Mouse (Mus musculus): Measurements from ENCODE around the gene Chd8. TPM values are rescaled to one million over a fixed set of nuclear protein-coding genes. Genes with fewer than 3 reads are reported as not detected.

Gene Chd8
- polyA plus RNA-seq, 1 experiment from 2014 or later: 12.6 TPM

DNA sequence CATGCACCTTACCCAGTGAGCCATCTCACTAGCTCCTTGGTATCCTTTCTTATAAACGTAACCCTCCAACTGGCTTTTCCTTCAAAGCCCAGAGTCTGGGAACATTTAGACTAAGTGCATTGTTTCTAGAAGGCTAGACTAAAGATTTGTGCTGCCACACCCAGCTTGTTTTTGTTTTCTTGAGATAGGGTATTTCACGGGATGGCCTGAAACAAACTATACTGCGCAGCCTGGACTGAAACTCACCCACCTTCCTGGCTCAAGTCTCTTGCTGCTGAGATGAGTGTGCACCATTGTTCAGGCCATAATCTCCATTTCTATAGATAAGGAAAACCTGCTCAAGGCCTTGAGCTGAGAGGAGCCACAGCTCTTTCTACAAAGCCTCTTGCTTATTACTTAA, 26.6 kb upstream of the Chd8 start:
- no peaks in the 10 kb centered on the region for H3K9me3 ChIP-seq (ENCODE audit: control insufficient read depth, low read length)
- H3K27ac ChIP-seq (replicated peaks): no peak overlapping the region
- no peaks in the 10 kb centered on the region for H3K27me3 ChIP-seq (ENCODE audit: control insufficient read depth, insufficient read depth, low read length)
- no peaks in the 10 kb centered on the region; the same call in 1 of the 2 replicates for H3K4me1 ChIP-seq (replicated peaks; ENCODE audit: control insufficient read depth, insufficient read depth)
- 82% methylated on average over 3 of the region's 3 CpGs for WGBS
- no peak overlapping the region for H3K9ac ChIP-seq (ENCODE audit: low read length)
- no peak for ATAC-seq (ENCODE audit: low FRiP score, low TSS enrichment)
- no peak for DNase-seq (ENCODE audit: low spot score)
- no peak overlapping the region for H3K4me2 ChIP-seq (replicated peaks; ENCODE audit: low read depth)
- TF ChIP-seq CTCF (IDR thresholded peaks at IDR 0.05; ENCODE audit: low read depth) (no peak), EP300 (optimal IDR thresholded peaks at IDR 0.05) (no peak)
- H3K36me3 ChIP-seq (ENCODE audit: control insufficient read depth, insufficient read depth, low read length): peaks cover 8% of the 10 kb centered on the region
- no peak overlapping the region for H3K4me3 ChIP-seq (ENCODE audit: low read depth, low read length)

- no peaks in the 10 kb centered on the region; the same call in 1 of the 2 replicates for H3K4me1 ChIP-seq (replicated peaks; ENCODE audit: control insufficient read depth, insufficient read depth)
- DNase-seq (ENCODE audit: low spot score) (no peak), ATAC-seq (ENCODE audit: low FRiP score, low TSS enrichment) (no peak)
- H3K27me3 ChIP-seq (ENCODE audit: control insufficient read depth, insufficient read depth, low read length): no peaks in the 10 kb centered on the region
- H3K4me3 ChIP-seq (ENCODE audit: low read depth, low read length): no peak overlapping the region
- peaks cover 8% of the 10 kb centered on the region for H3K36me3 ChIP-seq (ENCODE audit: control insufficient read depth, insufficient read depth, low read length)
- WGBS: 95% methylated on average over 5 of the region's 5 CpGs
- H3K9me3 ChIP-seq (ENCODE audit: control insufficient read depth, low read length): no peaks in the 10 kb centered on the region
- TF ChIP-seq EP300 (optimal IDR thresholded peaks at IDR 0.05): no peak
- no peak for TF ChIP-seq CTCF (IDR thresholded peaks at IDR 0.05; ENCODE audit: low read depth)
- no peak overlapping the region for H3K4me2 ChIP-seq (replicated peaks; ENCODE audit: low read depth)
- H3K27ac ChIP-seq (replicated peaks): no peak overlapping the region
- no peak overlapping the region for H3K9ac ChIP-seq (ENCODE audit: low read length)
Measured at GRCm38 (mm10) chr14:52283629-52284028, 26.0 kb upstream of the Chd8 start.

DNA sequence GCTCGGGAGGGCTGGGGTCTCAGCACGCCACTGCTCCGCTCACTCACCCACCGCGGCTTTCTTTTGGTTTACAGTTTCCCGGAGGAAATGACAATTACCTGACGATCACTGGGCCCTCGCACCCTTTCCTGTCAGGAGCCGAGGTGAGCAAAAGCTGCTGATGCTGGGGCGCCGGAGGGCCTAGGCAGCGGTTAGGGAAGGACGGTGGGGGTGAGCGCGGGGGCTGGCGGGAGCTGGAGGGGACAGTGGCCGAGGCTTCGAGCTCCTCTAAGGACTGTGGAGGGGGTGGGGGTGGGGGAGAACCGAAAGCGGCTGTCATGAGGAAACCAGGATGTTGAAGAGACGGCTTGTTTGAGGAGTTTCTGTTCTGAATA, 22.2 kb upstream of the Chd8 start:
- DNase-seq (ENCODE audit: low spot score) (peak; percentile 52), ATAC-seq (ENCODE audit: low FRiP score, low TSS enrichment) (0 out of 2 replicates have a peak, but pooled peaks have one; percentile 8)
- Histone ChIP-seq H3K9ac (ENCODE audit: low read length) (peak overlapping the region; percentile 92), H3K4me2 (replicated peaks; ENCODE audit: low read depth) (peak overlapping the region; percentile 68), H3K4me1 (replicated peaks; ENCODE audit: control insufficient read depth, insufficient read depth) (no peaks in the 10 kb centered on the region; the same call in 1 of the 2 replicates), H3K27ac (replicated peaks) (peak overlapping the region; percentile 92), H3K9me3 (ENCODE audit: control insufficient read depth, low read length) (no peaks in the 10 kb centered on the region), H3K27me3 (ENCODE audit: control insufficient read depth, insufficient read depth, low read length) (no peaks in the 10 kb centered on the region), H3K4me3 (ENCODE audit: low read depth, low read length) (peak overlapping the region; percentile 89), H3K36me3 (ENCODE audit: control insufficient read depth, insufficient read depth, low read length) (peaks cover 3% of the 10 kb centered on the region; the same call in 1 of the 2 replicates)
- no peak for TF ChIP-seq CTCF (IDR thresholded peaks at IDR 0.05; ENCODE audit: low read depth)
- peak; percentile 36 for TF ChIP-seq EP300 (optimal IDR thresholded peaks at IDR 0.05)
- 1% methylated on average over 21 of the region's 21 CpGs for WGBS

DNA sequence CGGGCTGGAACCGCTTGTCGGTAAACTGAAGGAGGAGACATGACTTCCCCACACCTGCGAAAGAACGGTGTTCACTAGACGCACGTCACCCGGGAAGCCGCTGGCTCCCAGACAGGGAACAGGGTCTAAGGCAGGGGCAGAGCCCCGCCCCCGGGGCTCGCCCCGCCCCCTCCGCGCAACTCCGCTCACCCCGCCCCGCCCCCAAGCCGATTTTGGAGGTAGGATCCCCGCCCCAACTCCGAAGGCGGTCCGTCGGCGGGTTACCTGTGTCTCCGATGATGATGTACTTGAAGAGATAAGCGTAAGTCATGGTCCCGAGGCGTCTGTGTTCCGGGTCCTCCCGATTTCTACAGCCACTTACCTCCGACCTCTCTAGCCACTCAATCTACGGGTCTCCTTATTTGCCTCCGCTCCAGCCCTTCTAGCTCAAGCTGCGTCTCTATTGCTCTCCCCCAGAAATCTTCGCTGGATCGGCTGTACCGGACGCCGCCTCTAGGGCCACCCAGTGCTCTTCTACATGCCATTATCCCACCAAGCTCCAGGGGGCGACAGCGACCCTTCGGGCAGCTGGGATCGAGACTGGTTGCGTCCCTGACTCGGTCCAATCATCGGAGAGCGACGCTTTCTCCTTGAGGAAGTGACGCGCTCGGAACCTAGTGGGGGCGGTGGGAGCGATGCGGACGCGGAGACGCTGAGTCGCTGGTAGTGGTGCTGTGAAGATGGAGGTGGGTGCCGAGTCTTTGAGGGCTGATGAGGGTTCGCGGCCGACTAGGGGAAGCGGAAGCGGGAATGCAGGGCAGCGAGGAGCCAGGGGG, 21.6 kb upstream of the Chd8 start, which contains the start of the genes Tox4 and Rab2b:
Gene Tox4 (plus strand): TSS at position 215 of the 815 bp plus-strand sequence.
Gene Rab2b (minus strand): TSS at position 614 of the 815 bp plus-strand sequence.
- H3K27ac ChIP-seq (replicated peaks): peak within 1 kb of the TSS; percentile 92
- ATAC-seq (ENCODE audit: low FRiP score, low TSS enrichment) (peak; percentile 99), DNase-seq (ENCODE audit: low spot score) (peak; percentile 99)
- H3K4me1 ChIP-seq (replicated peaks; ENCODE audit: control insufficient read depth, insufficient read depth): no peaks in the 10 kb centered on the region; the same call in 1 of the 2 replicates
- no peak for TF ChIP-seq EP300 (optimal IDR thresholded peaks at IDR 0.05)
- peak; percentile 100 for TF ChIP-seq CTCF (IDR thresholded peaks at IDR 0.05; ENCODE audit: low read depth)
- no peaks in the 10 kb centered on the region for H3K27me3 ChIP-seq (ENCODE audit: control insufficient read depth, insufficient read depth, low read length)
- H3K9ac ChIP-seq (ENCODE audit: low read length): peak within 1 kb of the TSS; percentile 92
- H3K4me2 ChIP-seq (replicated peaks; ENCODE audit: low read depth): peak within 1 kb of the TSS; percentile 68
- under 1% methylated on average over 66 of the region's 66 CpGs for WGBS
- no peaks in the 10 kb centered on the region for H3K9me3 ChIP-seq (ENCODE audit: control insufficient read depth, low read length)
- H3K4me3 ChIP-seq (ENCODE audit: low read depth, low read length): peak within 1 kb of the TSS; percentile 89
- H3K36me3 ChIP-seq (ENCODE audit: control insufficient read depth, insufficient read depth, low read length): peaks cover 3% of the 10 kb centered on the region; the same call in 1 of the 2 replicates

- TF ChIP-seq CTCF (IDR thresholded peaks at IDR 0.05; ENCODE audit: low read depth) (no peak), EP300 (optimal IDR thresholded peaks at IDR 0.05) (no peak)
- no peak overlapping the region for H3K27ac ChIP-seq (replicated peaks)
- H3K9ac ChIP-seq (ENCODE audit: low read length): no peak overlapping the region
- ATAC-seq (ENCODE audit: low FRiP score, low TSS enrichment): no peak
- H3K4me2 ChIP-seq (replicated peaks; ENCODE audit: low read depth): no peak overlapping the region
- peaks cover 3% of the 10 kb centered on the region; the same call in 1 of the 2 replicates for H3K36me3 ChIP-seq (ENCODE audit: control insufficient read depth, insufficient read depth, low read length)
- H3K27me3 ChIP-seq (ENCODE audit: control insufficient read depth, insufficient read depth, low read length): no peaks in the 10 kb centered on the region
- H3K9me3 ChIP-seq (ENCODE audit: control insufficient read depth, low read length): no peaks in the 10 kb centered on the region
- no peak for DNase-seq (ENCODE audit: low spot score)
- H3K4me1 ChIP-seq (replicated peaks; ENCODE audit: control insufficient read depth, insufficient read depth): no peaks in the 10 kb centered on the region; the same call in 1 of the 2 replicates
- H3K4me3 ChIP-seq (ENCODE audit: low read depth, low read length): no peak overlapping the region
- 98% methylated on average over 4 of the region's 4 CpGs for WGBS
Measured at GRCm38 (mm10) chr14:52277210-52277609, 19.6 kb upstream of the Chd8 start.

DNA sequence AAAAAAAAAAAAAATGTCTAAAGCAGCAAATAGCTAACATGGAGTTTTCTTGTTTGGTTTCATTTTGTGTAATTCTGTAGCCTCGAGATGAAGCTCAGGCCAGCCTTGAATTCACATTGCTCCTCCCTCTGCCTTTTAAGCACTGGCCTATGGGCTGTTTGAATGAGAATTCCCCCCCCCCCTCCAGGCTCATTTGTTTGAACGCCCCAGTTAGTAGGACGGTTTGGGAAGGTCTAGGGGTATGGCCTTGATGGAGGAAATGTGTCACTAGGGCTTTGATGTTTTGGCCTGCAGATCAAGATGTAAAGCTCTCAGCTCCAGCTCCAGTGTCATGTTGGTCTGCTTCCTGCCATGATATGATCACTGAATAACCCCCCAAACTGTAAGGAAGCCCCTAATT, 15.2 kb upstream of the Chd8 start:
- no peaks in the 10 kb centered on the region for H3K27me3 ChIP-seq (ENCODE audit: control insufficient read depth, insufficient read depth, low read length)
- no peak overlapping the region for H3K9ac ChIP-seq (ENCODE audit: low read length)
- peaks cover 7% of the 10 kb centered on the region; the same call in 1 of the 2 replicates for H3K36me3 ChIP-seq (ENCODE audit: control insufficient read depth, insufficient read depth, low read length)
- H3K4me1 ChIP-seq (replicated peaks; ENCODE audit: control insufficient read depth, insufficient read depth): no peaks in the 10 kb centered on the region
- no peak overlapping the region for H3K4me2 ChIP-seq (replicated peaks; ENCODE audit: low read depth)
- no peak overlapping the region for H3K27ac ChIP-seq (replicated peaks)
- DNase-seq (ENCODE audit: low spot score): no peak
- H3K4me3 ChIP-seq (ENCODE audit: low read depth, low read length): no peak overlapping the region
- 63% methylated on average over 3 of the region's 3 CpGs for WGBS
- H3K9me3 ChIP-seq (ENCODE audit: control insufficient read depth, low read length): no peaks in the 10 kb centered on the region
- no peak for TF ChIP-seq EP300 (optimal IDR thresholded peaks at IDR 0.05)
- no peak for TF ChIP-seq CTCF (IDR thresholded peaks at IDR 0.05; ENCODE audit: low read depth)
- no peak for ATAC-seq (ENCODE audit: low FRiP score, low TSS enrichment)

All from stomach, postnatal 0 days (tissue).